8 mouse cellular contexts compared by ENCODE assay signal in genomic region chr15:99651984-99652872, GRCm38 (mm10). TPM values are rescaled to one million over a fixed set of nuclear protein-coding genes. Genes with fewer than 3 reads are reported as not detected.
DNase-seq lines count a peak whose midpoint lies in the region; ATAC-seq and TF ChIP-seq lines count a peak whose summit lies in the region.

No protein-coding gene starts in this region.

- H3K27me3 ChIP-seq in lung, postnatal 0 days (replicated peaks; ENCODE audit: insufficient read depth, low read length) = 0 out of 2 replicates have a peak, but pooled peaks cover 11% of the 10 kb centered on the region
- H3K27me3 ChIP-seq in forebrain, embryonic 11.5 days (ENCODE audit: control insufficient read depth, insufficient read depth, low read length) = peaks cover 24% of the 10 kb centered on the region
- H3K27me3 ChIP-seq in liver, adult 2 months (ENCODE audit: control insufficient read depth, insufficient read depth, low read length) = no peaks in the 10 kb centered on the region
- peaks cover 22% of the 10 kb centered on the region for H3K27me3 ChIP-seq in stomach, embryonic 15.5 days (replicated peaks)

- TF ChIP-seq EP300 in lung, postnatal 0 days (IDR thresholded peaks at IDR 0.05) = no peak

- H3K9me3 ChIP-seq in lung, postnatal 0 days (ENCODE audit: low read length) = no peaks in the 10 kb centered on the region
- H3K9me3 ChIP-seq in forebrain, embryonic 11.5 days (ENCODE audit: control insufficient read depth, low read length) = no peaks in the 10 kb centered on the region
- no peaks in the 10 kb centered on the region for H3K9me3 ChIP-seq in stomach, embryonic 15.5 days

- no peak for DNase-seq in lung, postnatal 0 days (ENCODE audit: low spot score)
- DNase-seq in lung, postnatal 4 days = no peak
- DNase-seq in forebrain, embryonic 11.5 days (ENCODE audit: low spot score) = no peak
- no peak for DNase-seq in liver, adult 2 months (ENCODE audit: extremely low read depth, low read depth, low spot score)
- no peak for DNase-seq in thymus, postnatal 14 days
- DNase-seq in natural killer cell, adult 2 months (ENCODE audit: low spot score in 2 of 2) = no peak
- no peak for DNase-seq in adrenal gland, postnatal 4 days (ENCODE audit: low spot score in 2 of 2)

- no peak for TF ChIP-seq POLR2A in liver, adult 2 months (IDR thresholded peaks at IDR 0.05; ENCODE audit: extremely low read depth, insufficient read depth, low read length)

- peak overlapping the region; percentile 97 for H3K4me2 ChIP-seq in lung, postnatal 0 days (replicated peaks; ENCODE audit: low read depth, low read length)
- peak overlapping the region; percentile 73; the same call in 1 of the 2 replicates for H3K4me2 ChIP-seq in forebrain, embryonic 11.5 days (ENCODE audit: low read depth, low read length, severe bottlenecking)
- H3K4me2 ChIP-seq in stomach, embryonic 15.5 days = peak overlapping the region; percentile 82

- ATAC-seq in lung, postnatal 0 days = no peak
- no peak for ATAC-seq in forebrain, embryonic 11.5 days (replicated peaks; ENCODE audit: low FRiP score)
- ATAC-seq in stomach, embryonic 15.5 days (ENCODE audit: insufficient read depth, low FRiP score, low read depth) = no peak

- H3K4me1 ChIP-seq in lung, postnatal 0 days (ENCODE audit: insufficient read depth, low read depth, low read length) = peaks cover 22% of the 10 kb centered on the region
- H3K4me1 ChIP-seq in forebrain, embryonic 11.5 days (replicated peaks; ENCODE audit: control insufficient read depth, insufficient read depth, low read length) = peaks cover 24% of the 10 kb centered on the region
- no peaks in the 10 kb centered on the region for H3K4me1 ChIP-seq in liver, adult 2 months (ENCODE audit: control insufficient read depth, insufficient read depth, low read length)
- H3K4me1 ChIP-seq in stomach, embryonic 15.5 days = peaks cover 31% of the 10 kb centered on the region

- whole genome bisulfite sequencing in lung, postnatal 0 days = 54% methylated on average over 10 of the region's 10 CpGs
- WGBS in forebrain, embryonic 11.5 days = 75% methylated on average over 10 of the region's 10 CpGs
- WGBS in liver, adult 2 months = 80% methylated on average over 10 of the region's 10 CpGs
- 55% methylated on average over 10 of the region's 10 CpGs for WGBS in stomach, embryonic 15.5 days

- H3K4me3 ChIP-seq in lung, postnatal 0 days (ENCODE audit: low read depth, low read length) = peak overlapping the region; percentile 74
- peak overlapping the region; percentile 89; the same call in 1 of the 2 replicates for H3K4me3 ChIP-seq in forebrain, embryonic 11.5 days (ENCODE audit: low read depth, low read length)
- peak overlapping the region; percentile 44; the same call in 1 of the 2 replicates for H3K4me3 ChIP-seq in liver, adult 2 months (ENCODE audit: insufficient read depth, low read depth, low read length)
- peak overlapping the region; percentile 87 for H3K4me3 ChIP-seq in stomach, embryonic 15.5 days (replicated peaks)

- no peaks in the 10 kb centered on the region for H3K36me3 ChIP-seq in lung, postnatal 0 days (ENCODE audit: insufficient read depth, low read length)
- H3K36me3 ChIP-seq in forebrain, embryonic 11.5 days (ENCODE audit: control insufficient read depth, insufficient read depth, low read length) = no peaks in the 10 kb centered on the region
- H3K36me3 ChIP-seq in liver, adult 2 months (ENCODE audit: control insufficient read depth, insufficient read depth, low read length) = no peaks in the 10 kb centered on the region
- H3K36me3 ChIP-seq in stomach, embryonic 15.5 days = no peaks in the 10 kb centered on the region

- no peak overlapping the region for H3K27ac ChIP-seq in lung, postnatal 0 days (ENCODE audit: low read length)
- no peak overlapping the region for H3K27ac ChIP-seq in forebrain, embryonic 11.5 days (ENCODE audit: low read depth, low read length)
- H3K27ac ChIP-seq in liver, adult 2 months (replicated peaks; ENCODE audit: insufficient read depth, low read depth, low read length) = no peak overlapping the region
- 0 out of 2 replicates have a peak overlapping the region, but pooled peaks have one; percentile 24 for H3K27ac ChIP-seq in stomach, embryonic 15.5 days

- no peak for TF ChIP-seq CTCF in lung, postnatal 0 days (IDR thresholded peaks at IDR 0.05)
- no peak for TF ChIP-seq CTCF in liver, adult 2 months (IDR thresholded peaks at IDR 0.05; ENCODE audit: low read depth, low read length)

- no peak overlapping the region for H3K9ac ChIP-seq in lung, postnatal 0 days (replicated peaks; ENCODE audit: low read depth)
- peak overlapping the region; percentile 0; the same call in 1 of the 2 replicates for H3K9ac ChIP-seq in forebrain, embryonic 11.5 days (ENCODE audit: low read length)
- no peak overlapping the region for H3K9ac ChIP-seq in liver, adult 2 months (ENCODE audit: low read depth, low read length)
- no peak overlapping the region for H3K9ac ChIP-seq in stomach, embryonic 15.5 days

- 0 out of 2 replicates have a peak, but pooled peaks cover under 1% of the 10 kb centered on the region for H3K79me2 ChIP-seq in liver, adult 2 months (ENCODE audit: control insufficient read depth, insufficient read depth, low read length)

RNA-seq across cellular contexts. Expression of gene Racgap1, which starts 0.8 kb away (rescaled TPM):
- 7.5 and 10.9 TPM in 2 replicates for polyA plus RNA-seq in lung, postnatal 0 days (2015; fragmentation: Nextera tagmentation; extraction: Ambion mirVana)
- 201 and 217 TPM in 2 replicates for polyA plus RNA-seq in forebrain, embryonic 11.5 days (2014; fragmentation: Nextera tagmentation; extraction: Ambion mirVana)
- 0.92 and 1.4 TPM in 2 replicates for total RNA-seq in liver, adult 2 months (2014; rRNA removed)
- polyA plus RNA-seq in liver, adult 2 months (2012; rRNA removed) = 0.32 and 0.56 TPM in 2 replicates
- polyA plus RNA-seq in stomach, embryonic 15.5 days (2015; fragmentation: Nextera tagmentation; extraction: Ambion mirVana) = 115 and 124 TPM in 2 replicates
- 10 to 100 TPM; 49.9 to 55.4 TPM for total RNA-seq in adrenal gland, postnatal 4 days (2021)

RNA-seq across cellular contexts. Expression of gene Asic1, which starts 17.9 kb away (rescaled TPM):
- polyA plus RNA-seq in lung, postnatal 0 days (2015; fragmentation: Nextera tagmentation; extraction: Ambion mirVana) = 1.3 TPM in 2 replicates
- polyA plus RNA-seq in forebrain, embryonic 11.5 days (2014; fragmentation: Nextera tagmentation; extraction: Ambion mirVana) = 3.9 and 5.3 TPM in 2 replicates
- total RNA-seq in liver, adult 2 months (2014; rRNA removed) = not detected in 2 replicates
- polyA plus RNA-seq in liver, adult 2 months (2012; rRNA removed) = 0.16 TPM in 1 of 2 replicates, not detected in the other
- 1.6 and 2.3 TPM in 2 replicates for polyA plus RNA-seq in stomach, embryonic 15.5 days (2015; fragmentation: Nextera tagmentation; extraction: Ambion mirVana)
- 1 to 10 TPM; 1.4 to 1.5 TPM for total RNA-seq in adrenal gland, postnatal 4 days (2021)

RNA-seq across cellular contexts. Expression of gene Smarcd1, which starts 49.7 kb away (rescaled TPM):
- polyA plus RNA-seq in lung, postnatal 0 days (2015; fragmentation: Nextera tagmentation; extraction: Ambion mirVana) = 19.7 and 20.4 TPM in 2 replicates
- 134 and 142 TPM in 2 replicates for polyA plus RNA-seq in forebrain, embryonic 11.5 days (2014; fragmentation: Nextera tagmentation; extraction: Ambion mirVana)
- 2.0 and 3.1 TPM in 2 replicates for total RNA-seq in liver, adult 2 months (2014; rRNA removed)
- 8.5 and 9.3 TPM in 2 replicates for polyA plus RNA-seq in liver, adult 2 months (2012; rRNA removed)
- 24.1 and 27.0 TPM in 2 replicates for polyA plus RNA-seq in stomach, embryonic 15.5 days (2015; fragmentation: Nextera tagmentation; extraction: Ambion mirVana)
- 100 to 1,000 TPM in 1 of 2 experiments, 10 to 100 TPM in 1; 94.9 to 103 TPM for total RNA-seq in adrenal gland, postnatal 4 days (2021)

RNA-seq across cellular contexts. Expression of gene Aqp6, which starts 51.0 kb away (rescaled TPM):
- not detected in 2 replicates for polyA plus RNA-seq in lung, postnatal 0 days (2015; fragmentation: Nextera tagmentation; extraction: Ambion mirVana)
- polyA plus RNA-seq in forebrain, embryonic 11.5 days (2014; fragmentation: Nextera tagmentation; extraction: Ambion mirVana) = not detected in 2 replicates
- total RNA-seq in liver, adult 2 months (2014; rRNA removed) = not detected in 2 replicates
- not detected in 2 replicates for polyA plus RNA-seq in liver, adult 2 months (2012; rRNA removed)
- polyA plus RNA-seq in stomach, embryonic 15.5 days (2015; fragmentation: Nextera tagmentation; extraction: Ambion mirVana) = not detected in 2 replicates
- total RNA-seq in adrenal gland, postnatal 4 days (2021) = under 1 TPM in 1 of 2 experiments, not detected in 1; 0.81 TPM

RNA-seq across cellular contexts. Expression of gene Gm17349, which starts 53.1 kb away (rescaled TPM):
- 3.2 TPM in 1 of 2 replicates, not detected in the other for polyA plus RNA-seq in lung, postnatal 0 days (2015; fragmentation: Nextera tagmentation; extraction: Ambion mirVana)
- polyA plus RNA-seq in forebrain, embryonic 11.5 days (2014; fragmentation: Nextera tagmentation; extraction: Ambion mirVana) = not detected in 2 replicates
- total RNA-seq in liver, adult 2 months (2014; rRNA removed) = not detected in 2 replicates
- 1.4 TPM in 1 of 2 replicates, not detected in the other for polyA plus RNA-seq in liver, adult 2 months (2012; rRNA removed)
- polyA plus RNA-seq in stomach, embryonic 15.5 days (2015; fragmentation: Nextera tagmentation; extraction: Ambion mirVana) = not detected in 2 replicates
- 10 to 100 TPM; 34.8 to 45.6 TPM for total RNA-seq in adrenal gland, postnatal 4 days (2021)
